Mouse (Mus musculus): ENCODE data around the gene Zfy2. TPM values are rescaled to one million over a fixed set of nuclear protein-coding genes. Genes with fewer than 3 reads are reported as not detected.

Zfy2 gene
- polyA plus RNA-seq (2012) = not detected in 2 replicates

DNA sequence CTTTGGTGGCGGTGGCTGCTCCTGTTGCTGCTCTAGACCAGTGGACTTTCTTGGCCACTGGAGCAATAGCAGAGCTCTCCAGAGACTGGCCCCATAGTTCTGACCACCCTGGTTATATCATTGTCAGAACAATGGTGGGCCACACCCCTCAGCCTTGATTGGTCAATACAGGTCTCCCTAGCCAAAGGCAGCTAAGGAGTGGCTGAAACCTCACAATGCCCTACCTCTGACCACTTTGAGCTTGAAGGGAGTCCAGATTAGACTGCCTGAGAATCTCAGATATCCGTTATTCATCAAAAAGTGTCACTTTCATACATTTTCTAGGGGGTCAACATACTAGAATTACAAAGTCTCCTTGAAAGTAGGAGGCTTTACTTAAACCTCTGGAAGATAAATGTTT, at the start of gene Zfy2:
Gene Zfy2 (minus strand): TSS at position 101 of the 400 bp plus-strand sequence.

